Mouse (Mus musculus): ENCODE data around the gene Casc4.
"Not testable (repeated sequence)": the region's sequence is repeated elsewhere in the genome, so short reads cannot be mapped to it uniquely, and the experiment has no call there.

The Casc4 gene

GRCm38 (mm10) chr2:121916047-121916970 lies 49.5 kb downstream of the Casc4 start:
- no peak for DNase-seq (ENCODE audit: extremely low read depth, low read depth)

GRCm38 (mm10) chr2:121937624-121938023 lies 70.9 kb downstream of the Casc4 start:
- not testable (repeated sequence) for DNase-seq (ENCODE audit: extremely low read depth, low read depth)

- no peak for DNase-seq (ENCODE audit: extremely low read depth, low read depth)
These were observed 76.6 kb downstream of the Casc4 start for GRCm38 (mm10) chr2:121943364-121943763.

GRCm38 (mm10) chr2:121954971-121955656 lies 88.3 kb downstream of the Casc4 start:
- DNase-seq (ENCODE audit: extremely low read depth, low read depth): no peak

GRCm38 (mm10) chr2:121955765-121956223 lies 89.0 kb downstream of the Casc4 start, which contains the start of the genes Ctdspl2 and Mageb3:
Gene Ctdspl2 (plus strand): TSS chr2:121956001.
Gene Mageb3 (minus strand): TSS chr2:121956092.
- DNase-seq (ENCODE audit: extremely low read depth, low read depth): peak; percentile 59

- peak; percentile 65 for DNase-seq (ENCODE audit: extremely low read depth, low read depth)
These were observed 89.7 kb downstream of the Casc4 start for GRCm38 (mm10) chr2:121956224-121957018.

- DNase-seq (ENCODE audit: extremely low read depth, low read depth): no peak
These were observed 90.5 kb downstream of the Casc4 start for GRCm38 (mm10) chr2:121957216-121957792.
